Mouse (Mus musculus) ovary, adult 18-20 months (tissue): ENCODE data around the gene Il20ra.

ENCODE experiments used
- DNase-seq: peaks from one replicate; pipeline ENCODE4 v3.0.0; 2022; ENCODE audit warnings: low spot score, mixed read lengths

Il20ra gene

GRCm38 (mm10) chr10:19779092-19779491 is 66.7 kb downstream of the Il20ra start:
- DNase-seq, result no peak

GRCm38 (mm10) chr10:19781365-19781764 is 69.0 kb downstream of the Il20ra start:
- no peak for DNase-seq

DNA sequence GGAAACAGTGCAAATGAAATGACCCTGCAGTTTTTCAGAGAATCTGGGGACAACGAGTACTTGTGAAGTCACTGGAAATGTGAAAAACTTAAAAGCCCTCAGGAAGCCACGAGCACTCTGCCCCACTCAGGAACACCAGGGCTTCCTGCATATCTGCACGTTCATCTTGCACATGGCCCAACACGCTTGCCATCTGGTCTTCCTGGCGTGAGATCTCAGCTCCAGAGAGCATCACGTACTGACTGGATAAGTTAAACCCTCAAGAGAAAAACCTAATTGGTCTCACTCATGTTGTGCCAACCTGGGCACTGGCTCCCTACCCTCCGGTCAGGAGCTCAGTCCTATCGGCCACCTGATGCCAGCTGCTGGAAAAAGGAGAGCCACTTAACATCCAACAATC is 82.6 kb downstream of the Il20ra start:
- DNase-seq, result no peak

- no peak for DNase-seq
Measured at GRCm38 (mm10) chr10:19802958-19803357, 90.6 kb downstream of the Il20ra start.

DNA sequence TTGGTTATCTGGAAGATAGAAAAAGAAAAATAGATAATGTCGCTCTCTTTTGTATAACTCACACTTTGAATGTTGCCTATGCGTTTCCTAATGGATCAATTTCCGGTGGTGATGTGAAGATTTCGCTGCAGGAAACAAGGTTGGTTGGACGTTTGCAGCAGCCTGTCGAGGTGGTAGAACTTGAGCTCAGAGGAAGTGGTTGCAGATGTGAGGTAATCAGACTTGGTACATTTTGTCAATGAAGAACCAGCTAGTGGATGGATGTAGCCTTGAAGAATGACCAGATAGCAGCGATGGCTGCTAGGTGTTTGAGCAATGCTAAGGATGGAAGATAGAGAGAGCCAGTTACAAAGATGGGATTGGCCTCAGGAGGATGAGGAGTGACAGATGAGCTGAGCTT is 92.4 kb downstream of the Il20ra start:
- DNase-seq, result no peak
